Mouse (Mus musculus): ENCODE measurements at regions not wholly inside any gene's neighbourhood (a gene's known extent, or its start where the extent isn't known, plus 50 kb on each side); places are given as distances from the start of the nearest gene placed in this dataset.

- TF ChIP-seq POLR2A (IDR thresholded peaks at IDR 0.05; ENCODE audit: extremely low read depth, insufficient read depth, low read length) (no peak), CTCF (IDR thresholded peaks at IDR 0.05; ENCODE audit: extremely low read depth, insufficient read depth, low read length) (no peak)
Observed at GRCm38 (mm10) chr8:30952818-30953217, 2475.7 kb upstream of the 5930422O12Rik start.

All from cortical plate, adult 2 months (tissue).